Mouse (Mus musculus) bone marrow, adult 2 months (tissue): ENCODE results near the gene Klhl21.

Experiments used
- CTCF ChIP-seq: fragments of 200-500 bp; IDR thresholded peaks from 2 replicates; pipeline ENCODE4 v1.5.1; 2011; ENCODE audit warnings: low read length, control low read depth; ENCODE audit not compliant: control insufficient read depth, insufficient read depth
- POLR2A ChIP-seq: fragments of 200-500 bp; IDR thresholded peaks from 2 replicates; pipeline ENCODE4 v1.6.1; 2011; ENCODE audit warnings: low read depth, mild to moderate bottlenecking, control low read depth, low read length, borderline replicate concordance; ENCODE audit not compliant: control insufficient read depth

DNA sequence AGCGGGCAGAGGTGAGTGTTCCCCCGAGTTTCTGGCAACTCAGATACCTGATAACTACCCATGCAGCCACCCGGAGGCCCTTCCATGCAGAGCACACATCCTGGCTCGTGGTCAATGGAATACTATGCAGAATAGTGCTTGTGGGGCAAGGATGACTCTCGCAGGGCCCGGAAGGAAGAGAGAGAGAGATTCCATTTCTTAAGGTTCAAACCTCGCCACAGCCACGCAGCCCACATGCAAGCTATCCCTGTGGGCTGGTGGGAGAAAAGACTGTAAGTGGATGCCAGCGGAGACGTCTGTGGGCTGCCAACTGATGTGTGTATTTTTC is 20.6 kb upstream of the Klhl21 start:
- no peak for TF ChIP-seq CTCF
- TF ChIP-seq POLR2A = no peak
